Mouse (Mus musculus) lung, adult 2 months (tissue): ENCODE measurements around the gene Clcn6.

ENCODE experiments used
- CTCF ChIP-seq: fragments of 200-500 bp; IDR thresholded peaks from 2 replicates; pipeline ENCODE4 v1.5.1; 2011; ENCODE audit warnings: mild to moderate bottlenecking, low read length, control low read depth; ENCODE audit not compliant: insufficient read depth
- POLR2A ChIP-seq: fragments of 200-500 bp; IDR thresholded peaks from 2 replicates; pipeline ENCODE4 v1.6.1; 2011; ENCODE audit warnings: low read depth, mild to moderate bottlenecking, control low read depth, low read length, borderline replicate concordance; ENCODE audit errors: extremely low read depth

- no peak for TF ChIP-seq CTCF
- no peak for TF ChIP-seq POLR2A
These were observed 46.7 kb upstream of the Clcn6 start for GRCm38 (mm10) chr4:148085131-148085906.
